Mouse (Mus musculus) left cerebral cortex, adult 8-10 months (tissue): Measurements from ENCODE around the gene P2ry13. TPM values are rescaled to one million over a fixed set of nuclear protein-coding genes. Genes with fewer than 3 reads are reported as not detected.

Experiments
- DNase-seq, 2 experiments: peaks; one replicate each; pipeline ENCODE4 v3.0.0; 2022; ENCODE audit warnings: low spot score in 2 of 2
- total RNA-seq, 4 experiments: library from RNA; stranded (reverse); gene quantifications; 2 replicates each; pipeline ENCODE4 v1.2.4; 2022

The P2ry13 gene
- total RNA-seq, 4 experiments from 2014 or later: 10.0 to 17.6 (median 13.2) TPM

DNA sequence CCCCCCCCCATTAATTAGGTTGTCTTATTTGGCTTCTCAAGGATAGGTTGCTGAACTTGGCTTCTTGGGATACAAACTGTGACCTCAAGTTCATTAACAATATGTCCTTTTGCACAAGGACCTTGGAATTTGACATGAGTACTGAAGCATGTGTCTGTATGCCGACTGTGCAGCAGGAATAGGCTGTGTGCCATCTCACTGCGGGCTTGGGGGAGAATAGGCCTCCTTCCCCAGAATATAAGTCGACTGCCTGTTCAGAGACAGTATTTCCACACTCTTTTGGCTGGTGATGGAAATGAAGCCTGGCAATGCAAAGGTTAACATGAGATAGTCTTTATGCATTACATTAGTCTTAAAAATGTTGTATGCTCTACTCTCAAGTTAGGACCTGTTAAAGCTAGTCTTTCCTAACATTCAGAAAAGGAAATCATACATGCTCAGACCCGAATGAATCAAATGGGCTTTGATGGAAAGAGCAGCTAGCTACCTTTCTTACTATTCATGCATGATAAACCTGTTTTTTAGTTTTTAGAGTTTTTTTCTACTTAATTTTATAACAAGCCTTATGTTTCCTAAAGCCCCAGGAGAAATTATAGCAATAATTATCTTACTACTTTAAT, 13.2 kb downstream of the P2ry13 start:
- no peak for DNase-seq

- no peak for DNase-seq
These were observed 15.7 kb downstream of the P2ry13 start, which contains the start of gene Gpr87 for GRCm38 (mm10) chr3:59194938-59195337. Gene Gpr87 (minus strand): TSS chr3:59195104.

GRCm38 (mm10) chr3:59194099-59194498, 16.6 kb downstream of the P2ry13 start:
- DNase-seq: no peak

- DNase-seq: no peak
These were observed 19.0 kb downstream of the P2ry13 start for GRCm38 (mm10) chr3:59191674-59192073.

- no peak for DNase-seq
These were observed 23.3 kb downstream of the P2ry13 start for GRCm38 (mm10) chr3:59187336-59187735.

DNA sequence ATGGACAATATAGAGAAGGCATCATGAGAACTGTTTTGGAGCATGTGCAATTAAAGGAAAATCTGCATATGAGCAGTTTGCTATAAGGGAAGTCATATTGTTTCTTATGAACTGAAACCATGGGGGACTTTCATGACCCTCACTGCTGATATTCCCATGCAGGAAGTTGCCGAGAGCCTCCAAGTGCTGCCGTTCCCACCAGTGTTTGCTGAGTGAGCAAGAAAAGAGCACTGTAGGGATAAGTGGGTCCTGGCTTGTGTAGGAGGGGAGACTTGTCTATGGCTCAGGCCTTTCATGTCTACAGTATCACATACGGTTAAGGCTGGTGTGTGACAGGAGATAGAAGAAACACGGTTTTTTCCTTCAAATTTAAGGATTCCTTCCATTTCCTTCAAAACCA, 25.0 kb downstream of the P2ry13 start:
- no peak for DNase-seq

DNA sequence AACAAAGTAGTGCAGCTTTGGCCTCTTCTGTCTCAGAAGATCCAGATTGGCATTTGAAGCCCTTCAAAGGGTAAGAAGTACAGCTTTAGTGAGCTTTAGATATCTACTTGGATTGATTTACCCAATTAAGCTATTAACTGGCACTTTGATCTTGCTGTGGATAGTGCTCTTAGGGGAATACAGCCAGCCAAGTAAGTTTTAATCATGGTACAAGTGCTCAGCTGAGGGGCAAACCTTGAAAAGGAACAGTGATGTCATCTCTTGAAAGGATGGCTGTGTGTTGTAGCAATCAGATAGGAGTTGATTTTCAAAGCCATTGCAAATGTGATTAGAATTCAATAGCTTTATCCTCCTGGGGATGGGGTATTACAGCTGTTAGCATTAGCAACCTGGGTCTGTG, 28.6 kb downstream of the P2ry13 start:
- DNase-seq: no peak

- no peak for DNase-seq
These were observed 29.5 kb downstream of the P2ry13 start for GRCm38 (mm10) chr3:59181134-59181533.

- DNase-seq: no peak
These were observed 33.8 kb downstream of the P2ry13 start for GRCm38 (mm10) chr3:59176871-59177270.

DNA sequence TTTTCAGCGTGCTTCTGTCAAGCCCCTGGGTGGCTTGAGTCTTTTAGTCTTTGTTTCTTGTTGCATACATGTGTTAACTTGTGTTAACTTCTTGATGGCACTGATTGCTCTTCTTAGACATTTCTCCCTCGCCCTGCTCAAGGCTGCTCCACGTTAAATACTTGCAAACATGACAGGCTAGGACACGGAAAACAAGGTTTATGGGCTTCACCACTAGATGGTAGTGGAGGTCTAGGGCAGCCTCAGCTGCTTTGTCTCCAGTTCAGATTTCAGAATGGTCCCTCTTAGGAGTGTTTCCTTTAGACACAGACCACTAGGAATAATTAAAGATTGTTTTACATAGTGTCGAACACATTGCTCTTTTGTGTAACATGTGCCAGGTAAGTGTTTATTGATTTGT, 35.4 kb downstream of the P2ry13 start:
- no peak for DNase-seq

DNA sequence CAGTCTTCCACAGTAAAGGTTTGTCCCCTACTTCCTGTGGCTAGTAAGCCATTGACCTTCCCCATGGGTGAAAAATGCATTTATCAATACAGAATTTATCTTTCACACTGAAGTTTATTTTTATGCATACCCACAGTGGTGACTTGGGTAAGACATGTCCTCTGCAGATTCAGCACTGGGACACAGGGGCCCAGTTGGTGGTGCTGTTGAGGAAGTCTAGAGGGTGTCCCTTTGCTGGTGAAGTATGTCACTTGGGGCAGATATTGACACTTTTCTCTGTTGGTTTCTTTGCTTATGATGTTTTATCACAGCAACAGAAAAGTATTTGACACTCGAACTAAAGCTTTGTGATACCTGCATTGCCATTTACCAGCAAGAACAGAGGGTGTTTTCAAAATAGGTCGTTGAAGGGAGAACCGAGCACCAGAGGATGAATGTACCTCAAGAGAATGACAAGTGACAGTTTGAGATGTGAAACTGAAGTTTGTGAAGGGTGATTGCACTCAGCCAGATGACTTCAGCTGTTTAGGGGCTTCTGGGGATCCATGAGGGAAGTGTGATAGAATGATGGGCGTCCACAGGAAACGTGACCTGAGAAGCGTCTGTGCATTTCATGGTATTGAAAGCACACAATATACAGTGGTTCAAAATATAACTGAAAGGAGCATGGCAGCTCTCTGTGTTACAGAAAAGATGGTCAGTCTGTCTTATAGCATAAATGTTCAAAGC, 36.1 kb downstream of the P2ry13 start:
- DNase-seq: no peak

DNA sequence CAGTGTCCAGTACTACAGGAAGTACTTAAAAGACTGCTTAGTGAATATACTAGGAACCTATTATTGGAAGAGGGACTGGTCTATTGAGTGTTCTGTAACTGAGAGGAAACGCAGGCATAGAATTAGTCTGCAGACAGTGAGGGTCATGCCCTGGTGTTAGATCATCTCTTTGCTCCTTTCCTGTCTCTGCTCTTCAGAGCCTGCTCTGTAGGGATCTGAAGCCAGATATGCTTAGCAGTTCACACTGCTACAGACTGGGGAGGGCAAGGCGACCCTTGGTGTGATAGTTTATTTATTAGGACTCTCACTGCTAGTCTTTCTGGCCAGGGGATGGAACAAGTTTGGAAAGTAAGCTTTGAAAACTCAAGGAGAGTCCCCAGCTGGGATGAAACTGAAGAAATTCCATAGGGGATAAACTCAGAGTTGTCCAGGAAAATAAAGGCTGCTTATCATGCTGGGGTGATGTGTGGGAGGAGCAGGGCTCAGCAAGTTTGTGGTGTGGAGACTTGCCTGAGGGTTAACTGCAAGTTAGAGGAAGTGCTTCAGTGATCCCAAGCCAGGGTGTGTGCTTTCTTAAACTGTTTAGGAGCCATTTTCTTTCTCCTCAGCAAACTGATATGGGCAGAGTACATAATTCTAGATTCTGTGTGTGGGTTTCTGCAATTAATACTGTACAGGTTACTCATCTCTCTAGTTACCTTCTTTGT, 40.6 kb downstream of the P2ry13 start:
- no peak for DNase-seq

DNA sequence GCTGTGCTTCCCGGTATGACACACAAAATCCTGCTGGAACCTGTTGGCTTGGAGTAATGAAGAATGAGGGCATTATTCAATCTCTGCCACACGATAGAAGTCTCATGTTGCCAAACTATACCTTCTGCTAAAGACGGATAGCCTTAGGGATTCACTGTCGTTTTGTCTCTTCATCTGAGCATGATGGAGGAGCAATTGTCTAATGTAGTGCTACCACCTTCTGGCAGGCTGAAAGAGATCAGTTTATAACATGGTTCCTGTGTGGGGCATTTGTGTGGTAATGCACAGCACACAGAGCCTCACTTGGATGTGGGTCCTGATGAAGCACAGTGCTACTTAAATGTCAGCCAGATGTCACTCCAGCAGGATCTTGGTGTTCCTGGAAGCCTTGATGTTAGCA, 41.5 kb downstream of the P2ry13 start:
- no peak for DNase-seq

DNA sequence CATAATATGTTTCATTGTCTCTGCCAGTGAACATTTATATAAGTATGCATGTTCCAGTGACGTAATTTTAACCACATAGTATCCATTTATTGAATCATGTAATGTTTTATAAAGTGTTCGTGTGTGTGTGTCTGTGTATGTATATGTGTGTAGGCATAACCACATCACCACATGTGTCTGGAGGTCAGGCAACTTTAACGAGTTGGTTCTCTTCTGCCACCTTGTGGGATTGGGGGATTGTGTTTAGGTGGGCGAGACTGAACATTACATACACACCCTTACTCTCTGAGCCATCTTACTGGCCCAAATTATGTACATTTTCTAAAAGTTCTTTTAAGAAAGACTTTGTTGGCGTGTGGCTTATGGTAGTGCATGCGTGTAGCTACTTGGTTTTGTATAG, 42.2 kb downstream of the P2ry13 start:
- DNase-seq: no peak

- DNase-seq: peak in 1 of 2 experiments; percentile 26
These were observed 43.1 kb downstream of the P2ry13 start for GRCm38 (mm10) chr3:59167417-59168054.

DNA sequence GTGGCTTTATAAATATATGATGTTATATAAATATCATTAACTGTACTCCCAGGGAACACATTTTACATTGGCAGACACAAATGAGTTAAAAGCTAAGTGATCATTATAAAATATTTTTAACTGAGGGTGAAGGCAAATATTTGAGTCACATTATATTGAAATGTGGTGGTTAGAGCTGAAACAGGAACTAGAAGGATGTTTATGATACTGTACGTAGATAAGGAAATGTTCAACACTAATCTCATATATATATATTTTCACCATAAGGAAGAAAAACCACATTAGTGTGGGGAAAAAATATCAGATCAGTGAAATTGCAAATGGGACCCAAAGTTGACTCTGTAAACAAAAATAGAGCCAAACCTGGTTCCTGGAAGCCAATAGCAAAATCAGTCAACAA, 50.2 kb downstream of the P2ry13 start:
- no peak for DNase-seq

Other genes with a start within 250 kb of the P2ry13 start
- 10 to 100 TPM; 46.1 to 52.7 (median 49.1) TPM for gene Med12l, start 205.1 kb downstream of the P2ry13 start, total RNA-seq
- not detected for gene Gpr171, start 109.1 kb downstream of the P2ry13 start, total RNA-seq
- gene P2ry14, start 57.3 kb downstream of the P2ry13 start, total RNA-seq: 1 to 10 TPM; 1.9 to 2.8 (median 2.2) TPM
- gene Gpr87, start 15.8 kb downstream of the P2ry13 start, total RNA-seq: not detected
- 10 to 100 TPM; 45.9 to 75.5 (median 56.3) TPM for gene P2ry12, start 52.0 kb upstream of the P2ry13 start, total RNA-seq
- 1 to 10 TPM; 1.8 to 2.8 (median 2.7) TPM for gene Igsf10, start 133.5 kb upstream of the P2ry13 start, total RNA-seq